Mouse (Mus musculus) heart, adult 2 months (tissue): ENCODE data around the gene Gba.

ENCODE experiments used
- CTCF ChIP-seq: fragments of 200-600 bp; IDR thresholded peaks from 2 replicates; pipeline ENCODE4 v1.8.1; 2022; ENCODE audit warnings: antibody characterized with exemption, mild to moderate bottlenecking, moderate library complexity
- EP300 ChIP-seq: fragments of 200-500 bp; IDR thresholded peaks from 2 replicates; pipeline ENCODE4 v1.6.1; 2011; ENCODE audit warnings: low read depth, low read length, control low read depth; ENCODE audit not compliant: insufficient read depth
- POLR2A ChIP-seq: fragments of 200-500 bp; IDR thresholded peaks from 2 replicates; pipeline ENCODE4 v1.6.1; 2011; ENCODE audit warnings: mild to moderate bottlenecking, low read depth, low read length, control low read depth; ENCODE audit not compliant: insufficient read depth

GRCm38 (mm10) chr3:89193853-89194252 lies 8.9 kb upstream of the Gba start:
- peak; percentile 55 for TF ChIP-seq CTCF
- no peak for TF ChIP-seq EP300
- TF ChIP-seq POLR2A: no peak
